Mouse (Mus musculus) ES-E14 (cell line): ENCODE measurements around the gene Iqschfp. TPM values are rescaled to one million over a fixed set of nuclear protein-coding genes. Genes with fewer than 3 reads are reported as not detected.

ENCODE experiments used
- DNase-seq: peaks from one replicate; pipeline ENCODE4 v3.0.0-alpha.2; 2013; ENCODE audit warnings: low read depth, low spot score
- H3K27ac ChIP-seq: 2 replicates; pipeline ENCODE4 v1.5.1; 2012; ENCODE audit warnings: low read depth, mild to moderate bottlenecking, low read length, moderate library complexity, mixed read lengths; ENCODE audit not compliant: poor library complexity, insufficient read depth, severe bottlenecking
- H3K36me3 ChIP-seq: 2 replicates; pipeline ENCODE4 v1.6.1; 2012; ENCODE audit warnings: mild to moderate bottlenecking, low read length, moderate library complexity, mixed read lengths; ENCODE audit not compliant: control insufficient read depth, poor library complexity, insufficient read depth, severe bottlenecking
- H3K4me1 ChIP-seq, 2 experiments: fragments of 150-350 bp in 1 of 2; sonication (generic) in 1 of 2; 2 replicates each; pipeline ENCODE4 v1.6.1; 2012; ENCODE audit warnings: low read length in 2 of 2, mild to moderate bottlenecking in 1 of 2, mixed read lengths in 1 of 2; ENCODE audit not compliant: control insufficient read depth in 2 of 2, insufficient read depth in 2 of 2, poor library complexity in 1 of 2
- H3K4me3 ChIP-seq, 2 experiments: fragments of 150-350 bp in 1 of 2; sonication (generic) in 1 of 2; 2 replicates each; pipeline ENCODE4 v1.5.1; 2012; ENCODE audit warnings: low read length in 2 of 2, low read depth in 1 of 2, mild to moderate bottlenecking in 1 of 2, mixed read lengths in 1 of 2; ENCODE audit not compliant: insufficient read depth in 1 of 2, poor library complexity in 1 of 2, severe bottlenecking in 1 of 2
- H3K9ac ChIP-seq: 2 replicates; pipeline ENCODE4 v1.6.1; 2012; ENCODE audit warnings: low read depth, mild to moderate bottlenecking, low read length, mixed read lengths; ENCODE audit not compliant: poor library complexity, insufficient read depth, severe bottlenecking
- H3K9me3 ChIP-seq: fragments of 150-350 bp; sonication (generic); 2 replicates; pipeline ENCODE4 v1.6.1; 2012; ENCODE audit warnings: low read depth, mild to moderate bottlenecking, low read length; ENCODE audit not compliant: control insufficient read depth, insufficient read depth
- CHD2 ChIP-seq: IDR thresholded peaks from 2 replicates; pipeline ENCODE4 v1.6.1; 2014; ENCODE audit warnings: mild to moderate bottlenecking, low read depth, low read length, inconsistent platforms
- HCFC1 ChIP-seq: IDR thresholded peaks from 2 replicates; pipeline ENCODE4 v1.6.1; 2012; ENCODE audit warnings: low read length, inconsistent platforms, borderline replicate concordance; ENCODE audit not compliant: insufficient read depth
- MAFK ChIP-seq: IDR thresholded peaks from 2 replicates; pipeline ENCODE4 v1.6.1; 2014; ENCODE audit warnings: mild to moderate bottlenecking, low read depth, low read length, inconsistent platforms; ENCODE audit not compliant: insufficient read depth
- ZC3H11A ChIP-seq: IDR thresholded peaks from 2 replicates; pipeline ENCODE4 v1.6.1; 2012; ENCODE audit warnings: low read depth, mild to moderate bottlenecking, inconsistent platforms, low read length, borderline replicate concordance
- ZNF384 ChIP-seq: IDR thresholded peaks from 2 replicates; pipeline ENCODE4 v1.6.1; 2012; ENCODE audit warnings: low read depth, low read length, inconsistent platforms
- in situ Hi-C, 2 experiments: fragments of 600-800 bp; cut with MboI; formaldehyde crosslinking; loops; one replicate each; pipeline ENCODE4 v1.15.1; 2025; ENCODE audit warnings: low sequenced_read_pairs in 2 of 2, inconsistent platforms in 1 of 2; ENCODE audit not compliant: unreplicated experiment in 2 of 2
- total RNA-seq: library from RNA; depleted of rRNA; stranded (reverse); fragments of 300-350 nt; gene quantifications from 2 replicates; pipeline ENCODE4 v1.2.3, GENCODE M21; 2012

Iqschfp gene
- total RNA-seq, 1 experiment: not detected

GRCm38 (mm10) chr3:68560057-68560456 is 668.0 kb downstream of the Iqschfp start:
- Histone ChIP-seq H3K4me1 (peaks cover 8 to 10% of the 10 kb centered on the region in 2 experiments), H3K4me3 (no peak overlapping the region), H3K9me3 (no peaks in the 10 kb centered on the region), H3K9ac (no peak overlapping the region), H3K27ac (no peak overlapping the region), H3K36me3 (no peaks in the 10 kb centered on the region; the same call in 1 of the 2 replicates)
- TF ChIP-seq ZNF384: no peak
- TF ChIP-seq ZC3H11A: no peak
- no peak for TF ChIP-seq HCFC1
- TF ChIP-seq MAFK: no peak
- no peak for TF ChIP-seq CHD2
- no peak for DNase-seq
- in situ Hi-C loops: no loop called here

GRCm38 (mm10) chr3:68562838-68563237 is 670.8 kb downstream of the Iqschfp start:
- H3K27ac ChIP-seq: no peak overlapping the region
- TF ChIP-seq HCFC1 (no peak), CHD2 (no peak), ZC3H11A (no peak), MAFK (no peak), ZNF384 (no peak)
- H3K4me1 ChIP-seq: peaks cover 14 to 22% of the 10 kb centered on the region in 2 experiments
- H3K36me3 ChIP-seq: no peaks in the 10 kb centered on the region
- no peak for DNase-seq
- no peak overlapping the region for H3K9ac ChIP-seq
- in situ Hi-C loops: no loop called here
- H3K4me3 ChIP-seq: no peak overlapping the region
- H3K9me3 ChIP-seq: no peaks in the 10 kb centered on the region

- H3K27ac ChIP-seq: peak overlapping the region; percentile 46; the same call in 1 of the 2 replicates
- H3K4me1 ChIP-seq: peaks cover 19 to 25% of the 10 kb centered on the region in 2 experiments
- no peak for DNase-seq
- H3K9ac ChIP-seq: no peak overlapping the region
- H3K9me3 ChIP-seq: no peaks in the 10 kb centered on the region
- no peaks in the 10 kb centered on the region for H3K36me3 ChIP-seq
- H3K4me3 ChIP-seq: no peak overlapping the region
- TF ChIP-seq MAFK (no peak), ZNF384 (no peak), ZC3H11A (no peak)
- in situ Hi-C loops: no loop called here
Observed at GRCm38 (mm10) chr3:68563922-68564321, 671.9 kb downstream of the Iqschfp start.

- Histone ChIP-seq H3K4me1 (peaks cover 21 to 25% of the 10 kb centered on the region in 2 experiments), H3K9me3 (no peaks in the 10 kb centered on the region), H3K9ac (no peak overlapping the region), H3K27ac (peak overlapping the region; percentile 55), H3K4me3 (0 out of 4 replicates have a peak overlapping the region, but pooled peaks of 1 of the 2 experiments have one; percentile 17), H3K36me3 (no peaks in the 10 kb centered on the region; the same call in 1 of the 2 replicates)
- in situ Hi-C loops: no loop called here
- TF ChIP-seq HCFC1: 0 out of 2 replicates have a peak, but pooled peaks have one; percentile 3
- no peak for TF ChIP-seq ZNF384
- DNase-seq: peak; percentile 72
Observed at GRCm38 (mm10) chr3:68564978-68565674, 673.1 kb downstream of the Iqschfp start.

GRCm38 (mm10) chr3:68565675-68566055 is 673.6 kb downstream of the Iqschfp start:
- Histone ChIP-seq H3K4me1 (peaks cover 21 to 25% of the 10 kb centered on the region in 2 experiments), H3K9me3 (no peaks in the 10 kb centered on the region), H3K9ac (no peak overlapping the region), H3K4me3 (0 out of 4 replicates have a peak overlapping the region, but pooled peaks of 1 of the 2 experiments have one; percentile 17), H3K36me3 (no peaks in the 10 kb centered on the region; the same call in 1 of the 2 replicates), H3K27ac (peak overlapping the region; percentile 55)
- TF ChIP-seq ZC3H11A (no peak), MAFK (peak; percentile 85)
- in situ Hi-C loops: no loop called here
- DNase-seq: no peak
